Mouse (Mus musculus) mesoderm, embryonic 11.5 days (tissue): ENCODE measurements around the gene Tmem33.

Experiments
- DNase-seq: peaks from one replicate; pipeline ENCODE4 v3.0.0-alpha.2; 2012; ENCODE audit warnings: low read depth, low spot score

Tmem33 gene

GRCm38 (mm10) chr5:67258473-67258872 lies 1.9 kb upstream of the Tmem33 start:
- DNase-seq: no peak

GRCm38 (mm10) chr5:67260159-67260530 lies 220 bp upstream of the Tmem33 start:
- no peak for DNase-seq

- DNase-seq: no peak
Observed at GRCm38 (mm10) chr5:67262964-67263363, 2.6 kb downstream of the Tmem33 start.

GRCm38 (mm10) chr5:67266106-67266505 lies 5.7 kb downstream of the Tmem33 start:
- DNase-seq: peak; percentile 21

- no peak for DNase-seq
Observed at GRCm38 (mm10) chr5:67269309-67269708, 8.9 kb downstream of the Tmem33 start.

GRCm38 (mm10) chr5:67279407-67279806 lies 19.0 kb downstream of the Tmem33 start:
- no peak for DNase-seq

- no peak for DNase-seq
Observed at GRCm38 (mm10) chr5:67279840-67280239, 19.5 kb downstream of the Tmem33 start.

GRCm38 (mm10) chr5:67280400-67280799 lies 20.0 kb downstream of the Tmem33 start:
- no peak for DNase-seq

GRCm38 (mm10) chr5:67295029-67295428 lies 34.7 kb downstream of the Tmem33 start:
- no peak for DNase-seq

GRCm38 (mm10) chr5:67295682-67296081 lies 35.3 kb downstream of the Tmem33 start:
- DNase-seq: no peak

GRCm38 (mm10) chr5:67296171-67296570 lies 35.8 kb downstream of the Tmem33 start:
- no peak for DNase-seq

- DNase-seq: no peak
Observed at GRCm38 (mm10) chr5:67297026-67297813, 36.9 kb downstream of the Tmem33 start.

- DNase-seq: no peak
Observed at GRCm38 (mm10) chr5:67299847-67300412, 39.6 kb downstream of the Tmem33 start.

- no peak for DNase-seq
Observed at GRCm38 (mm10) chr5:67300926-67301597, 40.7 kb downstream of the Tmem33 start.

GRCm38 (mm10) chr5:67301722-67302331 lies 41.5 kb downstream of the Tmem33 start:
- DNase-seq: no peak

GRCm38 (mm10) chr5:67303816-67304215 lies 43.5 kb downstream of the Tmem33 start:
- DNase-seq: no peak

- peak; percentile 93 for DNase-seq
Observed at GRCm38 (mm10) chr5:67306698-67307521, 46.5 kb downstream of the Tmem33 start, which contains the start of gene Slc30a9. Gene Slc30a9, plus strand, starts transcription at chr5:67306955.

GRCm38 (mm10) chr5:67307659-67308222 lies 47.4 kb downstream of the Tmem33 start:
- no peak for DNase-seq

- DNase-seq: no peak
Observed at GRCm38 (mm10) chr5:67311811-67312521, 51.6 kb downstream of the Tmem33 start.

GRCm38 (mm10) chr5:67312522-67312851 lies 52.1 kb downstream of the Tmem33 start:
- DNase-seq: no peak
